In the genomic region with DNA sequence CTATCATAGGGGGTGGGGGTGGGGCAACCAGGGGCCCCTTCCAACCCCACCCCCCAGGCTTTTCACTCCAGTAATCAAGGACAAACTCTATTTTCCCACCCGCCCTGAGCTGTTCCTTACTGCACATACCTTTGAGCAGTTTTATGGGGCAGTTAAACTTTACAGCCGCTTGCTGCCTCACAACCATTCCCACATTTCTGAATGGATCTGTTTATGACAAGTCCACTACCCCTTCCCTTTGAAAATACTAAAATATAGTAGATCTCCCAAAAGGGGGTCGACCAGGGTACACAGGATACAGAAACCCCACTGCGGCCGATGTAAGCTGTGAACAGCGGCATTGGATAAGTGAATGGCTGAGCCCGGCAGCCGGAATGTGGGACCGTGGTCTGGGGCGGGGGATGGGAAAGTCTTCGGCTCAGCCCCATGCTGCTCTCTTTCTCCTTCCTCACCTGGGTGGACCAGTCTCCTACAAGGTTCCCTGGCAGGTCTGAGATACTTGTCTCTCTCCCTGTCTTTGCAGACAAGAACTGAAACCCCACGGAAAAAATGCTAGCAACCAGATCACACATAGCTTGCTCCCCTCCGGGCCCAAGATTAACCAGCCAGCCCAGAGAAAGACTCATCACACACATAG, we compare ENCODE assay signal across 8 mouse cellular contexts. TPM values are rescaled to one million over a fixed set of nuclear protein-coding genes. Genes with fewer than 3 reads are reported as not detected.
DNase-seq lines count a peak whose midpoint lies in the region; ATAC-seq and TF ChIP-seq lines count a peak whose summit lies in the region.

No protein-coding gene starts in this region.

- no peak for DNase-seq in layer of hippocampus, adult 2 months (ENCODE audit: low spot score in 2 of 2)
- DNase-seq in layer of hippocampus, postnatal 25 days (ENCODE audit: extremely low spot score in 1 of 2, low spot score in 1 of 2): no peak
- DNase-seq in forelimb bud, embryonic 11.5 days (ENCODE audit: low read depth, low spot score): peak; percentile 87
- peak; percentile 38 for DNase-seq in retina, postnatal 1 day
- DNase-seq in T-cell, adult 2 months (ENCODE audit: low spot score): no peak
- DNase-seq in left cerebral cortex, postnatal 36 days (ENCODE audit: low spot score in 2 of 2): no peak
- DNase-seq in left cerebral cortex, adult 18-20 months (ENCODE audit: low spot score in 2 of 2): no peak

- peak overlapping the region; percentile 61; the same call in 1 of the 2 replicates for H3K27ac ChIP-seq in layer of hippocampus, adult 2 months
- H3K27ac ChIP-seq in limb, embryonic 13.5 days: peak overlapping the region; percentile 52; the same call in 1 of the 2 replicates

- H3K27me3 ChIP-seq in limb, embryonic 13.5 days: peaks cover 75% of the 10 kb centered on the region

- no peaks in the 10 kb centered on the region for H3K9me3 ChIP-seq in limb, embryonic 13.5 days

- H3K4me1 ChIP-seq in limb, embryonic 13.5 days: peaks cover 27% of the 10 kb centered on the region

- H3K4me3 ChIP-seq in layer of hippocampus, adult 2 months: peak overlapping the region; percentile 40
- H3K4me3 ChIP-seq in limb, embryonic 13.5 days: peak overlapping the region; percentile 22

- H3K9ac ChIP-seq in limb, embryonic 13.5 days: no peak overlapping the region

- peak; percentile 88 for ATAC-seq in limb, embryonic 13.5 days (ENCODE audit: low FRiP score, low read depth)

- intact Hi-C loops in left cerebral cortex, postnatal 36 days (cut with DNase I): no loop called here

- no peak for TF ChIP-seq CTCF in layer of hippocampus, adult 2 months (conservative IDR thresholded peaks at IDR 0.05)

- H3K4me2 ChIP-seq in limb, embryonic 13.5 days (replicated peaks): peak overlapping the region; percentile 59

- 1% methylated on average over 13 of the region's 13 CpGs for WGBS in limb, embryonic 13.5 days

- no peaks in the 10 kb centered on the region for H3K36me3 ChIP-seq in limb, embryonic 13.5 days

RNA-seq across cellular contexts. Expression of gene Trim2, which starts 36.6 kb away (rescaled TPM):
- total RNA-seq in layer of hippocampus, adult 2 months (2021): 100 to 1,000 TPM; 409 to 447 TPM
- total RNA-seq in layer of hippocampus, postnatal 25 days (2021): 100 to 1,000 TPM; 403 to 407 TPM
- polyA plus RNA-seq in limb, embryonic 13.5 days (2015; fragmentation: Nextera tagmentation; extraction: Ambion mirVana): 19.7 and 20.9 TPM in 2 replicates
- total RNA-seq in left cerebral cortex, postnatal 36 days (2021): 100 to 1,000 TPM; 246 to 252 TPM
- 100 to 1,000 TPM; 246 to 258 TPM for total RNA-seq in left cerebral cortex, adult 18-20 months (2021)

Comparison
In these comparisons a context has a peak if more than half of its experiments do, and no peak if none do; other contexts are left out.
1. DNase-seq: peak in forelimb bud, embryonic 11.5 days (single experiment) and retina, postnatal 1 day (single experiment); none in layer of hippocampus, adult 2 months (0 of 2), layer of hippocampus, postnatal 25 days (0 of 2), T-cell, adult 2 months (single experiment), left cerebral cortex, postnatal 36 days (0 of 2) and left cerebral cortex, adult 18-20 months (0 of 2).